Mouse (Mus musculus): Measurements from ENCODE around the gene Mx1.

DNA sequence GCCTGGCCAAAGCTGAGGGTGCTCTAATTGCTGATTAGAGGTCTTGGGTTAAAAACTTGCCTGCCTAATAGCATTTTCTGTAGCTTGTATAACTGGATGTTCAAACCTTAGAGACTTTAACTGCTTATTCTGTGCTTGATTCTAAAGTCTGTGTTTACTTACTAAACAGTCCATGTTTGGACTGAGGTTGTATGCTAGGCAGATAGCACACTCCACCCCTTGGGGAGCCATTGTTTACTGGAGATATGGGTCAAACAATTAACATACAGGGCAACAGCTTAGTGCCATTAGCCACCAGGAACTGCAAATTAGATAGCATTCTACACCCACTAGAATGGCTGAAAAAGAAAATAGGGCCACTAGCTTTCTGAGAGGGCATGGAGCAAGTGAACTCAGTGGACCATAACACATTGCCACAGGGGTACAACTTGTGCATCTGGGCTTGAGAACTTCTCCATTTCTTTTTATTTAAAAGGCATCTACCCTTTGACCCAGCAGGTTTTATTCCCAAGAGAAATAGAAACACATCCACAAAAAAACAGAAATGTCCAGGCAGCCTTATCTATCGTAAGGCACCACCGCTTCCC is 64.7 kb downstream of the Mx1 start:
- TF ChIP-seq POLR2A (IDR thresholded peaks at IDR 0.05; ENCODE audit: extremely low read depth, insufficient read depth, low read length) (no peak), CTCF (IDR thresholded peaks at IDR 0.05; ENCODE audit: low read depth, low read length) (no peak)
